Mouse (Mus musculus) gastrocnemius, postnatal 36 days (tissue): ENCODE data around the gene Phb. TPM values are rescaled to one million over a fixed set of nuclear protein-coding genes. Genes with fewer than 3 reads are reported as not detected.
A peak's percentile ranks its signal among the peaks of the same experiment; 100 is the strongest.

Experiments
- DNase-seq, 2 experiments: peaks; one replicate each; pipeline ENCODE4 v3.0.0; 2022
- intact Hi-C: fragments of 180-260 bp; cut with DNase I; formaldehyde crosslinking; loops from one replicate; pipeline ENCODE4 v1.15.1; 2025
- total RNA-seq, 2 experiments: library from RNA; stranded (reverse); gene quantifications; 2 replicates each; pipeline ENCODE4 v1.2.3; 2021

Gene Phb
- total RNA-seq, 2 experiments from 2014 or later = 166 to 175 TPM

GRCm38 (mm10) chr11:95704032-95704969, 37.5 kb downstream of the Phb start:
- intact Hi-C loops = no loop called here

GRCm38 (mm10) chr11:95704970-95705330, 38.2 kb downstream of the Phb start:
- intact Hi-C loops = no loop called here
- no peak for DNase-seq

More at GRCm38 (mm10) chr11:95704032-95704969, 37.5 kb downstream of the Phb start:
- no peak for DNase-seq

GRCm38 (mm10) chr11:95709534-95710040, 42.8 kb downstream of the Phb start:
- no peak for DNase-seq
- intact Hi-C loops = no loop called here

- DNase-seq = no peak
- intact Hi-C loops = no loop called here
Measured at GRCm38 (mm10) chr11:95710478-95710877, 43.7 kb downstream of the Phb start.

- no peak for DNase-seq
- intact Hi-C loops = no loop called here
Measured at GRCm38 (mm10) chr11:95712085-95712562, 45.4 kb downstream of the Phb start.

GRCm38 (mm10) chr11:95712563-95713224, 45.9 kb downstream of the Phb start, which contains the start of gene Zfp652:
Zfp652 (plus strand) TSS chr11:95712673.
- peak; percentile 72 for DNase-seq
- intact Hi-C loops = no loop called here

GRCm38 (mm10) chr11:95713225-95713810, 46.6 kb downstream of the Phb start:
- intact Hi-C loops = no loop called here
- peak; percentile 19 to 47 for DNase-seq

GRCm38 (mm10) chr11:95713811-95714241, 47.1 kb downstream of the Phb start:
- DNase-seq = no peak
- intact Hi-C loops = no loop called here

GRCm38 (mm10) chr11:95714411-95714810, 47.7 kb downstream of the Phb start:
- DNase-seq = no peak
- intact Hi-C loops = no loop called here

GRCm38 (mm10) chr11:95716136-95716535, 49.4 kb downstream of the Phb start:
- intact Hi-C loops = no loop called here
- no peak for DNase-seq

GRCm38 (mm10) chr11:95719356-95719755, 52.6 kb downstream of the Phb start:
- intact Hi-C loops = no loop called here
- DNase-seq = no peak

GRCm38 (mm10) chr11:95723287-95723686, 56.5 kb downstream of the Phb start, which contains the start of gene B130006D01Rik:
B130006D01Rik (plus strand) TSS chr11:95723587.
- intact Hi-C loops = no loop called here
- no peak for DNase-seq

- no peak for DNase-seq
- intact Hi-C loops = no loop called here
Measured at GRCm38 (mm10) chr11:95724466-95724865, 57.7 kb downstream of the Phb start.

GRCm38 (mm10) chr11:95726156-95726555, 59.4 kb downstream of the Phb start:
- DNase-seq = no peak
- intact Hi-C loops = no loop called here

GRCm38 (mm10) chr11:95727947-95728346, 61.2 kb downstream of the Phb start:
- DNase-seq = no peak
- intact Hi-C loops = no loop called here

GRCm38 (mm10) chr11:95728916-95729907, 62.5 kb downstream of the Phb start:
- intact Hi-C loops = no loop called here
- no peak for DNase-seq
